Mouse (Mus musculus) urinary bladder, postnatal 36 days (tissue): ENCODE results near the gene Lgmn.
A peak's percentile ranks its signal among the peaks of the same experiment; 100 is the strongest.

Experiments
- DNase-seq, 2 experiments: peaks; one replicate each; pipeline ENCODE4 v3.0.0; 2022; ENCODE audit warnings: low spot score in 2 of 2, mixed read lengths in 1 of 2

Gene Lgmn

DNA sequence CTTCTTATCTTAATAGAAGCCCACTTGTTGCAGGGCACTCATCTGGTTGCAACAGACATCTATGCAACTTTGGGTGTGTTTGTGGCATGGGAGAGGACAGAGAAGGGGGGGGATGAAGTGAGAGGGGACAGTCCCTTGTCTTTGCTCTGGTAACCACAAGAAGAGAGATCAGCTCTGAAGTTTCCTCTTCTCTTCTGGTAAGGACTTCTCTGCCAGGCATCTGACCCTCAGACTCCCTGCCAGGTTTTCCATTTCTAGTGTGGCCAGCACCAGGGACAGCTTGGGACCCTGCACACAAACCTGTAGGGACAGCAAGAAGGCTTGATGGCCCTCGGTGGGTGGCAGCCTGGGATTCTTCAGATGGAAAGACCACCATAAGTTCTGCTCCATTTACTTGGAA, 88.6 kb downstream of the Lgmn start:
- no peak for DNase-seq

DNA sequence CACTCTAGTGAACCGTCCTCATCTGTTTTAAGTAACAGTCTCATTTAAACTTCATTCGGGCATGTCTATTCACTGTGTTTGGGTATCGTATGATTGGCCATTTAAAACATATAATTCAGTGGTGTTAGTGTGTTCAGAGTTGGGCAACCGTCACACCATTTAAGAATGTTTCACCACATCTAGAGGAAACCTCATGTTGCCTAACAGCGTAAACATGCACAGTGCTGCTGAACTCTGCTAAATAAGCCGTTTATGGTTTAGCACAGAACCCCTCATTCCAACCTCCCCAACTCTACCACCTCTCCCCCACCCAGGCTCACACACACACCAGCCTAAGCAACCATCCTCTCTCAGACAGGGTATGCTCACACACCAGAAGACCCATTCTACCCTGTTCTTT, 91.2 kb downstream of the Lgmn start:
- DNase-seq = no peak

DNA sequence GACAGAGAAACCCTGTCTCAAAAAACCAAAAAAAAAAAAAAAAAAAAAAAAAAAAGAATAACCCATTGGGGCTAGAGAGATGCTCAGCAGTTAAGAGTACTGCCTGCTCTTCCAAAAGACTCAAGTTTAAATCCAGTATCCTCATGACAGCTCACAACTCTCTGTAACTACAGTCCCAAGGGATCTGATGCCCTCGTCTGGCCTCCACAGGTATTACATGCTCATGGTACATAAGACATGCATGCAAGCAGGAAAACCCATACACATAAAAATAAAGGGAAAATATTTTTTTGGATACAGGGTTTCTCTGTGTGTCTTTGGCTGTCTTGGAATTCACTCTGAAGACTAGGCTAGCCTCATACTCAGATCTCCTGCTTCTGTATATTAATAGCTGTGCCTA, 93.1 kb downstream of the Lgmn start:
- DNase-seq = peak in 1 of 2 experiments; percentile 41

DNA sequence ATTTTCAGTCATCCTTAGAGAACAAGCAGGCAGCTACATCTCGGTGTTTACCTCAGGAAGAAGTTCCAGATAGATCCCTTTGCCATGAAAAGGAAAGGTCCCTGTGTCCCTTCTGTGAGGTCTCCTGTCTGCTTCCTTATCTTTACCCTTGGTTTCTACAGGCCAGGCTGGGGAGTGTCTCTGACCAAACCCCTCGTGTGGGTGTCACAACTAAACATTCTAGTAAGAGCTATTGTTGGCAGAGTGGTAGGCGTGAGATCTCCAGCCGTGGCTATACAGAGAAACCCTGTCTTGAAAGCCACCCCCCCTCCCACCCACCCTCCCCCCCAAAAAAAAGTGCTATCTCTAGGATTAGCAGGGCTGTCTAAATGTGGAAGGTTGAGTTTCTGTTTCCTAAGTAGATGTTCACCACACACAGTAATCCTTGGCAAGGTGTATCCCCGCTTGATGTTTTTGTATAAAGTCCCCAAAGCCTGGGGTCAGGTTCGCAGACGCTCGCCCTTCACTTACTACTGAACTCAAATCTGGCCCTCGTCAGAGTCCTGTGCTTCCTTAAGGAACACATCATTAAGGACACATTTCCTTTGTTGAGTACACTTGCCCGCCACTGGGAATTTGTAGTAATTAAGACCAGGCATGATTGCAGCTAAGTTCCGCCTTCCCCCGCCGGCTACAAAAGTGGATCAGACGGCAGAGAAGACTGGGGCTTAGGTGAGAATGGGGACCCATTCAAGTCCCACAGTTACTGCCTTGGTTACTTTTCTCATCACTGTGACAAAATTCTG, 94.4 kb downstream of the Lgmn start:
- DNase-seq = no peak
